Mouse (Mus musculus) lung, postnatal 4 days (tissue): ENCODE data around the gene Tppp3.

Experiments
- DNase-seq, 2 experiments: peaks; one replicate each; pipeline ENCODE4 v3.0.0; 2021

Tppp3 gene

GRCm38 (mm10) chr8:105484030-105484368, 12.7 kb upstream of the Tppp3 start:
- DNase-seq, result no peak

DNA sequence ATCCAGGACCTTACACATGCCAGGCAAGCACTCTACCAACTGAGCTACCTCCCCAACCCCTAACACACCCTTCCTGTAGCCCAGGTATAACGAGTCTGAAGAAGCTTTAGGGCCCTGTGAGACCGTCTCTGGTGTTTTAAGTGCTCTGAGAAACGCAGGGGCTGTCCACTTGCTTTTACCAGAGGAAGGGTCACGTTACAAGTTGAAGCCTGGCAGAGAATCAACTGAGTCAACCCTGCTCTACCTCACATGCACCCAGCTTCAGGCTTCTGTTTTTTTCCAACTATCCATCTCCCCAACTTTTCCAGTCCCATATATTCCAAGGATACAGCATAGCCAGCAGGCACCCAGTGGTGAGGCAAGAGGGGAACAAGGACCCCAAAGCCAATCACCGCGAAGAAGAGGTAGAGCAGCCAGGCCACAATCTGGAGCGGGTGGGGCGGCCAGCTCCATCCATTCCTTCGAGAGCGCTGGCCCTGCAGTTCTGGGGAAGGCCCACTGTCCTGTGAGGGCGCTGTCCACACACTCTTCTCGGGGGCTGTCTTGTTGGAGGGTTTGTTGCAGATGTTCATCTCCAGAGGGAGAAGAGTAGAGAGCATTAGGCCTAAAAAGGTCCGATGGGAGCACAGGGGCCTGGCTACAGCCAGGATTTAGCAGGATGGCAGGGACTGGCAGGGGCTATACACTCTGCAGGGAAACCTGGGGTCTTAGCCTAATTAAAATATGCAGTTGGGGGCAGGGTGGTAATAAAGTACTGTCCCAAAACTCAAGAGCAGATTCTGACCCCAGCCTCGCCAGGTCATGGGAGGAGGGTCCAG, 12.1 kb upstream of the Tppp3 start:
- DNase-seq, result peak; percentile 75 to 77

DNA sequence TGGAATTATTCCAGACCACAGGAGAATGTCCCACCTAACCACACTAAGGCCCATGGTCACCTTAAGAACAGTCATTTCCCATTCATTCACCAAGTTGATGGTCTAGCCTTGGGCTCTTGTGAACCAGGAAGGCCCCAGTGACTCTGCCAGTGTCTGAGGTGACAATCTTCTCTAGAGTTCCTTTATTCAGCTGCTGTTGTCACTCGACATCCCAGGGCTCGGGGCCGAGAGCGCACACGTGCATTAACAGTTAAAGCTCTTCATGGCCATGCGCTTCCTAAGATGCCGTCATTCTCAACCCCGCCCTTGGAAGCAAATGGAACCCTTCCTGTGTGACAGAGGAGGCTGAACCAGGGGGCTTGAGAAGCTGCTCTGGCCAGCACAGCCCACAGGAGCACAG, 10.8 kb upstream of the Tppp3 start:
- DNase-seq, result no peak

GRCm38 (mm10) chr8:105481453-105481852, 10.1 kb upstream of the Tppp3 start:
- DNase-seq, result peak; percentile 55 to 68

DNA sequence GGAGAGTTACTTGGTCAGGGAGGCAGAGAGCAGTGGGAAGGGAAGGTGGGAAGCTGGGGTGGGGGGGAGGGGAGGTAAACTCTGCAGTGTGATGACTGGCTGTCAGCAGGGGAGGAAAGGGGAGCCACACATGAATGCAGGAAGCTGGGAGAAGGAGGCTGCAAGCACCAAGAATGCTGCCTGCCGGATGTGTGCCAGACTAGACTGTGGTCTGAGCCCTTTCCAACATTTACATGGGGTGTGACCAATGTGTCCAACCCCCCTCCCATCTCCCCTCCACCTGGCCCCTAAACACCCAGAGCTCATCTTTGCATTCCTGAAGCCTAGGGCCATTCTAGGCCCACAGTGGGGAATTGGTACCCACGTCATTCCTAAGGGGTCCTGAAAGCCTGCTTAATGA, 9.7 kb upstream of the Tppp3 start:
- no peak for DNase-seq

DNA sequence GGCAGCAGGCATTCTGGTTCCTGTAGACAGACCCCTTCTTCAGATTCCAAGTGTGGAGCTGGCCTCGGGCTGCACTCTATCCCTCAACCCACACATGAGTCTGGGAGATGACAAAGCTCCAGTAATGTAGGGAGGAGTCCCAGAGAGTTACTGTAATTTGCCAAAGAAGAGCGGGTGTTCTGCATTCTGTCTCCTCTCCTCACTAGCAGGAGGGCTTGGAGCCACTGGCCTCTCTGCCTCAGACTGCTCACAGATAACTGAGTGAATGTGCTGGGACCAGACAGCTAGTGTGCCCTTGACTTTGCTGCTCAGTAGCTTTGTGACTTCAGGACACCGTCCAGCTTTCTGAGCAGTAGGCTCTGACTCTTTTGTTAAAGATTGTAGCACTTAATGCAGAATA, 6.5 kb upstream of the Tppp3 start:
- DNase-seq, result no peak

DNA sequence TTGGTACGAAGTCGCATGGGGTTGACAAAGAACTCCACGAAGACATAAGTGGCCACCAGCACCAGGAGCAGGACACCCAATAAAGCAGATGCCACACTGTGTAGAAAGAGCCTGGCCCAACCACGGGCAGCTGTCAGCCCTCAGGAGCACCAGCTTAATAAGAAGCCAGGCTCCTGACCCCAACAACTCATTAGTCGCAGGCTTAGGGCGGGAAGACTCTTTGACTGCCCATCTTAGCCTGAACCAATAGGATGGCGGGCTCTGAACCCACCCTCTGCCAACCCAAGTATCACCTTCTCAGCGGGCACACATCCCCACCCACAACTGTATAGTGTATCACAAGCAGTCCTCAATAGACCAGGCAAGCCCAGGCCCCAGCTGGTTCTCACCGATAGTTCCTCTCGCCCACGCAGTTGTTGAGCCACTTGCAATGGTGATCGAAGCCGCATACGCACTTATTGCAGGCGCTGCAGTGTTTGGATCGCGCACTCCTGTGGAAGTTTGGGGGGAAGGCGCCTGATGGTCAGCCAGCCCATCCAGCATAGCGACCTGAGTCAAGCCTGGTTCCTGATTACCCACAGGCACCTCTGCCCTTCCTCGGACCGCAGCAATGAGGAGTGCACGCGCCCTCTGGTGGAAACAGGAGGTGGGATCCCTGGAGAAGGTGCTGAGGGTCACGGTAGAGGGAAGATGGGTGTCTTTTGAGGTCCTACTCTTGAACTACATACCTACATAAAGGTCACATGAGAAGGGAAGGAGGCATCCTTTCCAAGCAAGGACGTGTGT, 5.5 kb upstream of the Tppp3 start:
- DNase-seq, result peak; percentile 78 to 82

- no peak for DNase-seq
These were observed 4.8 kb upstream of the Tppp3 start for GRCm38 (mm10) chr8:105476161-105476560.

GRCm38 (mm10) chr8:105475742-105476141, 4.4 kb upstream of the Tppp3 start:
- DNase-seq, result peak in 1 of 2 experiments; percentile 18

GRCm38 (mm10) chr8:105475254-105475653, 3.9 kb upstream of the Tppp3 start:
- DNase-seq, result peak in 1 of 2 experiments; percentile 72

DNA sequence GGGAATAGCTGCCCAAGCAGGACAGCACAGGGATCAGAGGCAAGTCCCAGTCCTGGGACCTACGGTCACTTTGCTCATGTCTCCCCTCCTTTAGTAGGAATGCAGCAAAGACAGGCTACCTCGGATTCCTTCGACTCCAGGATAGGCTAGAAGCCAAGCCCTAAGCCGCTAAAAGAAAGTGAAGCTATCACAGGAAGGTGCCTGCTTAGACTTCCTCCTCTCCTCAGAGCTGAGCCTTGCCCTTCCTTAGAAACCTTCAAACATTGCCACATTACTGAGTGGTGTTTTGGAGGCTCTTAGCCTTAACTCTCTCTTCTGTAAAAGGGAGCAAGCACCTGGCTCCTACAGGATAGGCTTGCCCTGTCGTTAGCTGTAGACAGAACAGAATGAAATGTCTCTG, 3.4 kb upstream of the Tppp3 start:
- DNase-seq, result peak in 1 of 2 experiments; percentile 35

DNA sequence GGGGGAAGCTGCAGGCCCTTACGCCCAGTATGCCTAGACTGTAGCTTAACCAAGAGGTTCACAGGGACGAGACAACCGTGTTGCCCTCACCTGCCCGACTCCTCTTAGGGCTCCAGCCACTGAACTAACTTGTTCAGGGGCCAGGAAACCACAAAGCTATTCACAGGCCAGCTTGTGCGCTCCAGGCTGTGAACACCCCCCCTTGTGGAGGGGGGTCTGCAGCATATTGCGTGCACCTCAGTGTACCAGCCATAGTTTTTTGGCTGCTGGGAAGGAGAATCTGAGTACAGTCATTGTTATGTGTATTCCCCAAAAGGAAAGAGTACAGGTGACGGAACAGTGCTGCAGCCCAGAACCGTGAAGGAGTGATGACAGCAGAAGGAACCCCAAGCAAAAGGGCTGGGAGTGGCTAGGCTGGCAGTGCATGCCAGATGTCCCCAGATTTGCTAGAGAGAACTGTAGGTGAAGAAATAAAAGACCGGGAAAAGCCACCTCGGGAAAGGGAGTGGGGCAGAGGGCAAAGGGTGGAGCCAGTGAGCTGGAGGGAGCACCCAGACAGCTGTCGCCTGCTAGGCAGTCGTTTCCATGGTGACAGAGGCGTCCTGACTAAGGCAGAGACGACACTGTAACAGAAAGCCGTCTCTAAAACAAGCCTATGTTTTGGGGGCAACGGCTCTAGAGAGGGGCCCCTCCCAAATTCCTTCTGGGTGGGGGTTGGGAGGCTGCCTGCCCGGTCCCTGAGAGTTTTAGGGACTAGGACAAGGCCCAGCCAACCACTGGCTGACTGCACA, 2.7 kb upstream of the Tppp3 start:
- peak; percentile 74 to 87 for DNase-seq

GRCm38 (mm10) chr8:105472983-105473382, 1.7 kb upstream of the Tppp3 start:
- peak in 1 of 2 experiments; percentile 22 for DNase-seq

- DNase-seq, result peak in 1 of 2 experiments; percentile 28
These were observed 1.1 kb upstream of the Tppp3 start for GRCm38 (mm10) chr8:105472414-105472932.

- peak in 1 of 2 experiments; percentile 24 for DNase-seq
These were observed 529 bp downstream of the Tppp3 start for GRCm38 (mm10) chr8:105470681-105471313.

GRCm38 (mm10) chr8:105470262-105470661, 1.1 kb downstream of the Tppp3 start:
- peak in 1 of 2 experiments; percentile 20 for DNase-seq

DNA sequence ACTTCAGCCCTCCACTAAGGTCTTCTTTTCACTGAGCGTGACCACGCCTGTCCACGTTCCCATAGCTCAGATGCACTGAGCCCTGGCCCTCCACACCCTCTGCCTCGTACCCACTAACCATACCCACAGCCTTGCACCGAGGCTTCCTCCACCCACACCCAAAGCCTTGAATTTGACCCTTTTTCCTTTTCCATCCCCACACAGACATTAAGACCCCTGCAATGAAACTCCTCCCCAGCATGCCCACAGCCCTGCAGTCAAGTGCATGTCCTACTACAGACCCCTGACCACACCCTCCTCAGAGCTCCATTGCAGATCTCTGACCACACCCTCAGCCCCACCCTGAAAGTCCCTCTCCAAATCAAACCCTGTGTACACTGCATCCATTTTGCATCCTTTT, 1.5 kb downstream of the Tppp3 start:
- peak in 1 of 2 experiments; percentile 13 for DNase-seq

GRCm38 (mm10) chr8:105469041-105469695, 2.2 kb downstream of the Tppp3 start:
- DNase-seq, result peak; percentile 58 to 74

DNA sequence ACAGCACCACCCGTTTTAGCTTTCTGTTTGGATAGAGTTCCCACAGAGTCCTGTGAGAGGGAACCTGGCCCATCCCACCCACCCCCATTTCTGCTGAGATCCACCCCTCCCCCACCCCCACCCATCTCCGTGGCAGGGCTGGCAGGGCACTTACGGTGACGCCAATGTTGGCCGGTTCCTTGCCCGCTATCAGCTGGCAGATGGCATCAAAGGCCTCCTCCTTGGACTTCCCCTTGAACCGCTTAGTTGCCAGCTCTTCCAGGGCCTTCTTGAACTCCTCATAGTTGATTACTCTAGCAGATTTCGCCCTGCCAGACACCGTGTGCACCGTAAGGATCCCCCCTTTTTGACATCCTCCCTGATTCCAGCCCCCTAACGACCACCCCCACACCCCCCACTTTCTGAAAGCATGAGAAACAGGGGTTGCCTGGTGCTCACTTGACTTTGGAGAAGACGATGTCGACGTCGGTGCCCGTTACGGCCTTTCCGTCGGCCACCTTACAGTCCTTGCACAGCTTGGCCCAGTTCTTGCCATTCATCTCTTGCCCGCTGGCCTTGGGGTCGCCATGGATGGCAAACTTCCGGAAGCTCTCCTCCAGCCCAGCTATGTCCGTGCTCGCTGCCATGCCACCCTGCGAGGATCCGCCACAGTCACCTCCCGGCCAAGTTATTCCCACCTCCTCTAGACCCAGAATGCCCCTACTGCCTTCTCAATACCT, 3.2 kb downstream of the Tppp3 start:
- DNase-seq, result no peak

DNA sequence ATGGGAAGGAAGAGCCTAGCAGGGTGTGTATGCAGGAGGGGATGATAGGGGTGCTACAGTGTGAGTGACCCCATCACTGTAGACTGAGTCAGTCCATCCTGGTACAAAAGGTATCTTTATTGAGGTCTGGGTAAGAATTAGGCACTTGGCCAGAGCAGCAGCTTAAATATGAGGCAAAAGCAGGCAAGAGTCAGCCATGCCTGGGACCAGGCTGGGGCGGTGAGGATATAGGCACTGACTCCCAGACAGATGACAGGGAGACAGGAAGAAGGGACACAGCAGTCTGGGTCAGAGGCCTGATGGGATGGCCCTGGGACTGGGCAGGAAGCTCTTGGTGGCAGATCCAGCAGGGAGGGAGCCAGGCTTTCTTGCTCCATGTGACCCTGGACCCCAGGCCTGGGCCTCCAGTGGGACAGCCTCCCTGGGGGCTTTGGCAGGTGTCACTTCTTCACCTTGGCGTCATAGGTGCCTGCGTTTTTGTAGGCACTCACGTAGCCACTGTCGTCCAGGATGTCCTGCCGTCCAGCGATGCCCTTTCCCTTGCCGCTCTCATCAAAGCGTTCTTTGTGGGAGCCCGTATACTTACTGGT, 3.8 kb downstream of the Tppp3 start:
- peak in 1 of 2 experiments; percentile 21 for DNase-seq
